Mouse (Mus musculus): Measurements from ENCODE around the gene Crlf1.

Gene Crlf1

GRCm38 (mm10) chr8:70467907-70468306 is 25.1 kb upstream of the Crlf1 start:
- in situ Hi-C loops (cut with MboI; ENCODE audit: unreplicated experiment in 2 of 2) = no loop called here

GRCm38 (mm10) chr8:70468733-70469132 is 24.2 kb upstream of the Crlf1 start:
- in situ Hi-C loops (cut with MboI; ENCODE audit: unreplicated experiment in 2 of 2) = no loop called here

GRCm38 (mm10) chr8:70469295-70469916 is 23.6 kb upstream of the Crlf1 start:
- in situ Hi-C loops (cut with MboI; ENCODE audit: unreplicated experiment in 2 of 2) = no loop called here

GRCm38 (mm10) chr8:70469938-70470337 is 23.0 kb upstream of the Crlf1 start:
- in situ Hi-C loops (cut with MboI; ENCODE audit: unreplicated experiment in 2 of 2) = no loop called here

GRCm38 (mm10) chr8:70471856-70472255 is 21.1 kb upstream of the Crlf1 start:
- in situ Hi-C loops (cut with MboI; ENCODE audit: unreplicated experiment in 2 of 2) = no loop called here

GRCm38 (mm10) chr8:70476333-70477268 is 16.4 kb upstream of the Crlf1 start, which contains the start of gene Klhl26:
Gene Klhl26, minus strand, starts transcription at chr8:70476968.
- in situ Hi-C loops (cut with MboI; ENCODE audit: unreplicated experiment in 2 of 2) = no loop called here

GRCm38 (mm10) chr8:70477269-70477982 is 15.5 kb upstream of the Crlf1 start:
- in situ Hi-C loops (cut with MboI; ENCODE audit: unreplicated experiment in 2 of 2) = no loop called here

- in situ Hi-C loops (cut with MboI; ENCODE audit: unreplicated experiment in 2 of 2) = no loop called here
Observed at GRCm38 (mm10) chr8:70481908-70482307, 11.1 kb upstream of the Crlf1 start.

- in situ Hi-C loops (cut with MboI; ENCODE audit: unreplicated experiment in 2 of 2) = no loop called here
Observed at GRCm38 (mm10) chr8:70482943-70483342, 10.0 kb upstream of the Crlf1 start.

GRCm38 (mm10) chr8:70486191-70486681 is 6.7 kb upstream of the Crlf1 start:
- in situ Hi-C loops (cut with MboI; ENCODE audit: unreplicated experiment in 2 of 2) = no loop called here

- in situ Hi-C loops (cut with MboI; ENCODE audit: unreplicated experiment in 2 of 2) = no loop called here
Observed at GRCm38 (mm10) chr8:70486941-70487520, 5.9 kb upstream of the Crlf1 start, which contains the start of gene Tmem59l. Gene Tmem59l, minus strand, starts transcription at chr8:70487358.

GRCm38 (mm10) chr8:70487993-70488796 is 4.8 kb upstream of the Crlf1 start:
- in situ Hi-C loops (cut with MboI; ENCODE audit: unreplicated experiment in 2 of 2) = no loop called here

GRCm38 (mm10) chr8:70488931-70489470 is 4.0 kb upstream of the Crlf1 start:
- in situ Hi-C loops (cut with MboI; ENCODE audit: unreplicated experiment in 2 of 2) = no loop called here

- in situ Hi-C loops (cut with MboI; ENCODE audit: unreplicated experiment in 2 of 2) = no loop called here
Observed at GRCm38 (mm10) chr8:70489576-70489975, 3.4 kb upstream of the Crlf1 start.

GRCm38 (mm10) chr8:70490061-70490879 is 2.7 kb upstream of the Crlf1 start:
- in situ Hi-C loops (cut with MboI; ENCODE audit: unreplicated experiment in 2 of 2) = no loop called here

GRCm38 (mm10) chr8:70490880-70491495 is 2.0 kb upstream of the Crlf1 start:
- in situ Hi-C loops (cut with MboI; ENCODE audit: unreplicated experiment in 2 of 2) = no loop called here

- in situ Hi-C loops (cut with MboI; ENCODE audit: unreplicated experiment in 2 of 2) = no loop called here
Observed at GRCm38 (mm10) chr8:70493692-70494415, 896 bp downstream of the Crlf1 start.

Measured in v-Abl transformed pro-B cells (cell line).